Mouse (Mus musculus) neural tube, embryonic 11.5 days (tissue): ENCODE measurements around the gene Elmo1. TPM values are rescaled to one million over a fixed set of nuclear protein-coding genes. Genes with fewer than 3 reads are reported as not detected.

Experiments used
- ATAC-seq: fragments of 200-750 bp; cut with Nextera tagmentation; 2 replicates; pipeline ENCODE4 v1.8.0; 2017; ENCODE audit warnings: moderate number of reproducible peaks, mild to moderate bottlenecking, moderate TSS enrichment, moderate library complexity; ENCODE audit not compliant: insufficient read depth, low FRiP score, low TSS enrichment
- DNase-seq: peaks from one replicate; pipeline ENCODE4 v3.0.0-alpha.2; 2015; ENCODE audit warnings: low spot score
- H3K27ac ChIP-seq: fragments of 300-500 bp; sonication (generic); 2 replicates; pipeline ENCODE4 v1.5.1; 2014; ENCODE audit warnings: low read depth, mild to moderate bottlenecking, low read length
- H3K27me3 ChIP-seq: fragments of 300-500 bp; sonication (generic); 2 replicates; pipeline ENCODE4 v1.6.1; 2014; ENCODE audit warnings: mild to moderate bottlenecking, low read length, mixed read lengths; ENCODE audit not compliant: control insufficient read depth, insufficient read depth
- H3K36me3 ChIP-seq: fragments of 300-500 bp; sonication (generic); 2 replicates; pipeline ENCODE4 v1.6.1; 2014; ENCODE audit warnings: mild to moderate bottlenecking, low read length, moderate library complexity, mixed read lengths; ENCODE audit not compliant: control insufficient read depth, insufficient read depth
- H3K4me1 ChIP-seq: fragments of 300-500 bp; sonication (generic); 2 replicates; pipeline ENCODE4 v1.6.1; 2014; ENCODE audit warnings: low read length, mixed read lengths; ENCODE audit not compliant: control insufficient read depth, insufficient read depth
- H3K4me2 ChIP-seq: fragments of 300-500 bp; sonication (generic); 2 replicates; pipeline ENCODE4 v1.6.1; 2014; ENCODE audit warnings: low read depth, mild to moderate bottlenecking, moderate library complexity
- H3K4me3 ChIP-seq: fragments of 300-500 bp; sonication (generic); 2 replicates; pipeline ENCODE4 v1.5.1; 2014; ENCODE audit warnings: low read depth, low read length
- H3K9ac ChIP-seq: fragments of 300-500 bp; sonication (generic); 2 replicates; pipeline ENCODE4 v1.6.1; 2014; ENCODE audit warnings: mild to moderate bottlenecking, low read length
- H3K9me3 ChIP-seq: fragments of 300-500 bp; sonication (generic); 2 replicates; pipeline ENCODE4 v1.6.1; 2016; ENCODE audit warnings: low read length; ENCODE audit not compliant: control insufficient read depth
- WGBS: fragments of 180-500 bp; shearing (Covaris S2); extraction: QIAGEN DNeasy Blood & Tissue Kit; methylation state at CpG from one replicate; pipeline ENCODE4 v1.1.7; 2014; 5-methylcytosine and 5-hydroxymethylcytosine counted together
- polyA plus RNA-seq: library from polyadenylated mRNA; unstranded; fragments of >200 nt; fragmentation: Nextera tagmentation; extraction: Ambion mirVana; gene quantifications from 2 replicates; pipeline ENCODE4 v1.2.1, GENCODE M21; 2014

Elmo1 gene
- polyA plus RNA-seq = 27.0 and 28.7 TPM in 2 replicates

DNA sequence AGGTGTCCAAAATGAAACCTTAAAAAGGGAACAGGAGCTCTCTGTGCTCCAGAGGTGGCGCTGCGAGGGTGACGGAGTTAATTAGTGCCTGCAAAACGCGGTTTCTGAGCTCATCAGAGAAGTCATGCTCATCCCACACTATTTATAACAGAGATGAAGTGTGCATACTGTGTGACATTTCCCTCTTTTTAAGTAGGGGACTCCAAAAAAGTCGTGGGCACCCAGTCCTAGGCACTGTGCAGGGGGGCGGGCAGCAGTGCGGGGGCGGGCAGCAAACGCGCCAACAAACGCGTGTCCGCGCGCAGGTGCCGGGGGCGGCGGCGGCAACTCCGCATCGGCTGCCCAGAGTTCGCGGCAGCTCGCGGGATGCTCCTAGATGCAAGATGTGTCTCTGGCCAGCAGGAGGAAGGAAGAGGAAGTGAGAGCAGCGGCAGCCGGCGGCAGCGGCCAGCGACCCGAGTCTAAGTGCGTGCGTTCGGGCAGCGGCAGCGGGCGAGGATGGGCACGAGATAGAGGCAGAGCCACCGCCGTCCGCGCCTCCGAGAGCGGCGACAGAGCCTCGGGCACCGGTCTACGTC is at the start of gene Elmo1:
Gene Elmo1, plus strand, starts transcription at position 464 of the 578 bp plus-strand sequence.
- Histone ChIP-seq H3K27me3 (no peaks in the 10 kb centered on the region), H3K9ac (peak within 1 kb of the TSS; percentile 82), H3K4me1 (peaks cover 7% of the 10 kb centered on the region; the same call in 1 of the 2 replicates), H3K27ac (peak within 1 kb of the TSS; percentile 51), H3K9me3 (no peaks in the 10 kb centered on the region), H3K36me3 (no peaks in the 10 kb centered on the region), H3K4me2 (peak within 1 kb of the TSS; percentile 87), H3K4me3 (peak within 1 kb of the TSS; percentile 81)
- DNase-seq = peak; percentile 84
- peak; percentile 80 for ATAC-seq
- WGBS = 0% methylated on average over 45 of the region's 49 CpGs

DNA sequence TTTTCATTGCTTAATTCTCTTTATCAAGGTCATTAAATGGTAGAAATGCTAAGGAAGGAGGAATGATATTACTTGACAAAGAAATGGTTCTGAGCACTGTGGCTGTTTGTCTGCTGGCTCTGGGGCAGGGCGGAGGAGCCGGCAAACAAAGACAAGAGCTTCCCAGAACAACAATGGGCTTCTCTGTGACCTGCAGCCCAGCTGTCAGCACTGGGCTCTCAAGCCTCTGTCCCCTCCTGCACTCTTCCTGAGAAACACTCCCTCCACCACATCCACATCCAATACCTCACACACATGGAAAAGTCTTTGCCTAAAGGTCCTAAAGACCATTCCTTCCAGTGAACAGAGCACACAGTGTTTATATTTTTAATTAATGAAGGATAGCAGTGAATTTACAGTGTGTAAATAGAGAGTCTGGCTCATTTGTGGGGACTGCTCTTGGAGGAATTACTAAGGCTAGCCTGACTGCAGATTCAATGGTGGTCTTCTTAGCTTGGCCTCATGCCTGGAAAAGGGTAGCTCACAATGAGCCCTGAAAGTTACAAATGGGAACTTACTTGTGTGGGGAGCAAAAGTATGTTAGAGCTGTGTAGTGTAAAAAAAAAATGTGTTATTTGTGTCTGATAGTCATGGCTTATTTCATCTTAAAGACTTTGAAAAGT is 49.1 kb upstream of the Elmo1 start:
- Histone ChIP-seq H3K27me3 (no peaks in the 10 kb centered on the region), H3K27ac (no peak overlapping the region), H3K4me3 (no peak overlapping the region), H3K4me2 (no peak overlapping the region), H3K9ac (no peak overlapping the region), H3K9me3 (no peaks in the 10 kb centered on the region), H3K4me1 (no peaks in the 10 kb centered on the region), H3K36me3 (no peaks in the 10 kb centered on the region)
- ATAC-seq (peak; percentile 71), DNase-seq (peak; percentile 24)
- WGBS = 16% methylated on average over 2 of the region's 2 CpGs

DNA sequence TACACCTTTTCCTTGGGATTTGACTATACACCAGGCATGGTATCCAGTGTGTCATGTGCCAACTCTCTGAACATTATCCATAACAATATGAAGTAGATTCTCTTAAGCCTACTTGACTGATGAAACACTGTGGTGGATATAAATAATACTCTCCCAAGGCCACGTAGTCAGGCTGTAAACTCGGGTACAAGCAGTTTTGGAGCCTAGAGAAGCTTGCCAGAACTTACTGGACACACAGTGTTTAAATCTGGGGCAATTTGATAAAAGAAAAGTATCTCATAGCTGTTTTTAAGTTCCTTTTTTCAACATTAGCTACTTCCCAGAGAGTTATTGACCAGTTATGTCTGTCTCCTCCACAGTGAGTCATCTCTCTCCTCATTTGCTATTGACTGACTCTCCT is 47.5 kb upstream of the Elmo1 start:
- ATAC-seq (no peak), DNase-seq (no peak)
- Histone ChIP-seq H3K4me2 (no peak overlapping the region), H3K27me3 (no peaks in the 10 kb centered on the region), H3K9me3 (no peaks in the 10 kb centered on the region), H3K36me3 (no peaks in the 10 kb centered on the region), H3K4me1 (no peaks in the 10 kb centered on the region), H3K9ac (no peak overlapping the region), H3K4me3 (no peak overlapping the region), H3K27ac (no peak overlapping the region)
- WGBS = 88% methylated on average over 2 of the region's 2 CpGs

DNA sequence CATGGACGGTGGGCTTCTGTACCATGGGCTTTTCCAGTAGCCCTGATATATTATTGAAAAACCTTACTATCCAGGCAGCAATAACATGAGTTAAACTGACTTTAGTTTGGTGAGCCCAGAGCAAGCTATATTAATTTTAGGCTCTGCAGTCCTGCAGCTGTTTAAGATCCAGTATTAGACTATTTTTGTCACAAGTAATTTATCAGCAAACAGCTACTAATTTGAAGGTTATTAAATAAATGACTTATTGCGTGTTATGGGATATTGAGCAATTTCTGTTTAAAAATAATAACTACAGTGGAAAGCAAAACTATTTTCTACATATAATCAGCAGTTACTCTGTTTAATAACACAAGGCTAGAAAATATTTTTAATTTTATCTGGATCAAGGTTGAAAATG is 45.0 kb upstream of the Elmo1 start:
- H3K27ac ChIP-seq = no peak overlapping the region
- no peak overlapping the region for H3K9ac ChIP-seq
- H3K4me2 ChIP-seq = no peak overlapping the region
- H3K36me3 ChIP-seq = no peaks in the 10 kb centered on the region
- WGBS = 92% methylated on average over 2 of the region's 2 CpGs
- DNase-seq = no peak
- no peak overlapping the region for H3K4me3 ChIP-seq
- no peaks in the 10 kb centered on the region for H3K4me1 ChIP-seq
- no peaks in the 10 kb centered on the region for H3K27me3 ChIP-seq
- no peak for ATAC-seq
- H3K9me3 ChIP-seq = no peaks in the 10 kb centered on the region

DNA sequence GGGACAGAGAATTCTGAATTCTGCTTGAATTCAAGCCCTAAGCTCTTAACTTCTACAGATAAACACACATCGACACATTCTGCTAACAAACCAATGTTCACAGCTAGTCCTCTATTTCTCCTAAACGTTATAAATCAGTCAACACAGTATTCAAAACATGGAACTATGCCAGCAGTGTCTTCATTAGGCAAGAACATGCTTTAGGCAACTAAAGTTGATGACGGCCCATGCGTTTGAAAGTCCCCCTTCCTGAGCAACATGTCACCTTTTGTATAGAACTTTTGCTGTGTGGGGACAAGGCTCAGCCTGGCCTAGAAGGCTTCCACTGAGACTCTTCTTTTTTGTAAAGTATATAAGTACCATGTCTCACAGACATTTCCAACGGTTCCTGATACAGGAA is 44.6 kb upstream of the Elmo1 start:
- WGBS = 84% methylated on average over 5 of the region's 5 CpGs
- H3K36me3 ChIP-seq = no peaks in the 10 kb centered on the region
- ATAC-seq (no peak), DNase-seq (no peak)
- H3K27ac ChIP-seq = no peak overlapping the region
- H3K27me3 ChIP-seq = no peaks in the 10 kb centered on the region
- H3K4me1 ChIP-seq = no peaks in the 10 kb centered on the region
- H3K9me3 ChIP-seq = no peaks in the 10 kb centered on the region
- no peak overlapping the region for H3K4me2 ChIP-seq
- H3K4me3 ChIP-seq = no peak overlapping the region
- H3K9ac ChIP-seq = no peak overlapping the region

DNA sequence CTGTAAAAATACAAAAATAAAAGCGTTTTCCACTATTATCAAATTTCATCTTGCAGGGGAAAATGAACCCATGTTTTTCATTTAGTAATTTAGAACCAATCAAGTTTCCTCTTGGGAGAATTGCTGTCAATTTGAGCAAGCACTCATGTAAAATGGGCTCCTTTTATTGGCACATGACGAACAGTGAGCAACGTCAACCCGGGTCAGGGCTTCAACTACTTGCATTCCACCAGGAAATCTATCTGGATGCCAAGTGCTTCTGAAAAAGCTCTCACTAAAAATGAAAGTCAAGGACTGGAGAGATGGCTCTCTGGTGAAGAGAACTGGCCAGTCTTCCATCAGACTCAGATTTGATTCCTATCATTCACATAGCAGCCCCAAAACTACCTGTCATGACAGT is 44.0 kb upstream of the Elmo1 start:
- Histone ChIP-seq H3K4me1 (no peaks in the 10 kb centered on the region), H3K27ac (no peak overlapping the region), H3K9ac (no peak overlapping the region), H3K27me3 (no peaks in the 10 kb centered on the region), H3K9me3 (no peaks in the 10 kb centered on the region), H3K4me2 (no peak overlapping the region), H3K36me3 (no peaks in the 10 kb centered on the region), H3K4me3 (no peak overlapping the region)
- ATAC-seq (no peak), DNase-seq (no peak)
- WGBS = 88% methylated on average over 4 of the region's 4 CpGs

DNA sequence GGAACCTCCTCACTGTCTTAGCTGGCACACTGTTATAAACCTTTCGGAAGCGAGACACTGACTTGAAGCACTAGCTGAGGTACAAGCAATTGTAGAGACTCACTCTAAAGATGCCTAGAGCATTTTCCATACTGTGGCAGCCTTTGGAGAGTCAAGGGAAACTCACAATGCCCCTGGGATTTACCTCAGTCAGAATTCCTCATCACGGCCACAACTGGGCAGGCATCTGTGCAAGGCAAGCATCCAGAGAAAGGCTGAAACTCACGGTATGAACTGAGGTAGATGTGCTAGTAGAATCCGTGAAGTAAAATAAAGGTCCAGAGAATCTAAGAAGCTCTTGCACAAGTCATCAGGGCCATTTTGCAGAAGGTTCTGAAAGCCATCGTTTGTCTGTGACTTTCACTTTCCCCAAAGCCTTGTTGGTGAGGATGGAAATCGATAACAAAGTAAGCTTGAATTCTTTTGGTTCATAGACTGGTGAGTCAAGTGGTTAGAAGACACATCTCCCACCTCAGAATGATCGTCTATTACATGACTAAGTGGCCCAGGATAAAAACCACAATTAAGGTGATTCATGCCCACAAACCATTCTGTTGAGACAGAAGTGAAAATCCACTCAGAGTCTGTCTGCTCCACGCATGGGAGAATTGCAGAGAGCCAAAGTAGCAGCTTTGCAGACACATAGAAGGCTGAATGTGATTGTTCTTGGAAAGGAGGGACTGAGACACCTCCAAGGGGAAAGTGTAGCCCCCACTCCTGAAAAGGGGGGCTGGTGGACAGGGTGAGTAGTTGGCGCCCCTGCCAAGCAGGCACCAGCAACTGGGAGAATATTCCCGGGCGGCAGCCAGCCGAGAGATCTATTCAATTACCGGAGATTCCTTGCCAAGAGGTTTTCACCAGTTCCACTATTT is 42.2 kb upstream of the Elmo1 start:
- Histone ChIP-seq H3K27me3 (no peaks in the 10 kb centered on the region), H3K4me1 (no peaks in the 10 kb centered on the region), H3K36me3 (no peaks in the 10 kb centered on the region), H3K4me2 (no peak overlapping the region), H3K9ac (no peak overlapping the region), H3K27ac (no peak overlapping the region), H3K9me3 (no peaks in the 10 kb centered on the region), H3K4me3 (no peak overlapping the region)
- no peak for DNase-seq
- WGBS = 69% methylated on average over 14 of the region's 14 CpGs
- ATAC-seq = no peak

DNA sequence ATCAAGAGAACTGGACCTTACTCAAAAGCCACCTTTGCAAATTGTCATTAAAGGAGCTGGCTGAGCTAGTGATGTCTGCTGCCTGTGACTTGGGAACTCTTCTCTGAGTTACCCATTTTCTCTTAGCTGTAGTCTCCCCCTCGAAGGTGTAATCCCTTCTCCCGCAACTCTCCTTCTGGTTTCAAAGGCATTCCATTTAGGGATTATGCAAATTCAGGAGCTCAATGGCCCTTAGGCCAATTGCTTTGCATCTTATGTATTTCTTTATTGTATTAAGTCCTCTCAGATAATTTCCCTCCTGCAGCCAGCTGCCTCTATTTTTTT is 41.6 kb upstream of the Elmo1 start:
- H3K27me3 ChIP-seq = no peaks in the 10 kb centered on the region
- WGBS = 62% methylated on average over 2 of the region's 2 CpGs
- no peaks in the 10 kb centered on the region for H3K36me3 ChIP-seq
- no peak overlapping the region for H3K27ac ChIP-seq
- no peaks in the 10 kb centered on the region for H3K4me1 ChIP-seq
- no peak for DNase-seq
- H3K9me3 ChIP-seq = no peaks in the 10 kb centered on the region
- H3K4me3 ChIP-seq = no peak overlapping the region
- ATAC-seq = no peak
- no peak overlapping the region for H3K9ac ChIP-seq
- H3K4me2 ChIP-seq = no peak overlapping the region
